Mouse (Mus musculus): ENCODE data around the gene Mta1.

The Mta1 gene

GRCm38 (mm10) chr12:113148381-113149035 lies 50.4 kb downstream of the Mta1 start:
- no peak for DNase-seq (ENCODE audit: low read depth, low spot score)

GRCm38 (mm10) chr12:113149341-113149740 lies 51.3 kb downstream of the Mta1 start:
- DNase-seq (ENCODE audit: low read depth, low spot score) = no peak

GRCm38 (mm10) chr12:113149896-113150295 lies 51.8 kb downstream of the Mta1 start:
- no peak for DNase-seq (ENCODE audit: low read depth, low spot score)

DNA sequence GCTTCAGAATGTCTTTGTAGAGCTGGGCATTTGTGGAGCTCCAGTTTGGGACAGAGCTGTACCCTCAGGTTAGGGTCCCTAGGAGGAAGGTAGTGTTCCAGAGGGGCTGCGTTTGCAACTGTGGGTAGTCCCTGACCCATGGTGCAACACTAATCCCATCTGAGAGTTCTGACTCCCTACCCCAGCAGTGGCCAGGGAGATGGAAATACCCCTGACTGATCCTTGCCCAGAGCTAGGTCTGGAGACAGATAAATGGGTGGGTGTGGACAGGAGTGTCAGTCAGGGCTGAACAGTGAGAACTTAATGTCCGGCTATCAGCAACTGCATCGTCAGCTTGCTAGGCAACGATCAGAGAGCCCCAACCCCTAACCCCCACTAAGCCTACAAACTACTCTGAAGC lies 52.5 kb downstream of the Mta1 start:
- DNase-seq (ENCODE audit: low read depth, low spot score) = no peak

DNA sequence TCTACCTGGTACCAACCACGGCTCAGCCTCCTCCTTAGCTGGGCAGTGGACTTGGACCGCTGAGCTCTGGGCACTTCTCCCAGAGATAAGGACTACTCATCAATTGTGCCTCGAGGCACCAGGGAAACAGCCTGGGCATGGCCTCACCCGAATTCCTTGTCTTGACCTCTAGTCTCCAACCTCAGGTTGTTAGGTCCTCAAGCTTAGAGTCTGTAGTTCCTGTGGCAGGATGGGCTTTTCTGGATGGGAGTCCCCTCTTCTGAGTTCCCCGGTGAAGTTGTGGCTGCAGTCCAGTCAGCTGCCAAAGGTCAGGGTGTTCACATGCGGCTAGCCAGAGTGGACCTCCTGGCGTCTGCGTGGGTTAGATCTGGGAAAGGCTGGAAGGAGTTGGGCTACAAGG lies 53.0 kb downstream of the Mta1 start:
- no peak for DNase-seq (ENCODE audit: low read depth, low spot score)

DNA sequence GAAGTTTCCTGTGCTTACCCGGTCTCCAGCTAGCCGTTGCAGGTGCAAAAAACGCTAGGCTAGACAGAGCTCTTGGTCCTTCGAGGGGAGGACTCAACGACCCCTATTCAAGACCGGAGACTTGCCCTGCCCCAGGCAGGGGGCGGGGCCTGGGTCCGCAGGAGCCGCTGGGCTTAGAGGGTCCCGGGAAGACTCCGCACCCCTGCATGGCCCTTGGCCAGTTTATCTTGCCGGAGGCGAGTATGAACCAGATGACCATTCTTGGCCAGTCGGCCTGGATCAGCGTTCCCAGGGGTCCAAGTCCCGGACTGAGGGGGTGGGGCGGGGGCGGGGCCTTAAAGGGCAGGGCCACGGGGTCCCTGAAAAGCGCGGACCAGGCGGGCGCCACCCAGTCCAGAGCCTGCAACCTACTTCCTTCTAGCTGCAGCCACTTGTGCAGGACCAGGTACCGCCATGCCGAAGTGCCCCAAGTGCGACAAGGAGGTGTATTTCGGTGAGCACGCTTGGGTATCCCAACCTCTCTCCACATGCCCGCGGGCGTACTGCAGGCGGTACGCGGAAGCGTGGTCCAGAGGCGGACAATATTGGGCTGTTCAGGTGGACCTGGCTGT lies 53.7 kb downstream of the Mta1 start:
- DNase-seq (ENCODE audit: low read depth, low spot score) = no peak

- no peak for DNase-seq (ENCODE audit: low read depth, low spot score)
Measured at GRCm38 (mm10) chr12:113152272-113152661, 54.2 kb downstream of the Mta1 start.

DNA sequence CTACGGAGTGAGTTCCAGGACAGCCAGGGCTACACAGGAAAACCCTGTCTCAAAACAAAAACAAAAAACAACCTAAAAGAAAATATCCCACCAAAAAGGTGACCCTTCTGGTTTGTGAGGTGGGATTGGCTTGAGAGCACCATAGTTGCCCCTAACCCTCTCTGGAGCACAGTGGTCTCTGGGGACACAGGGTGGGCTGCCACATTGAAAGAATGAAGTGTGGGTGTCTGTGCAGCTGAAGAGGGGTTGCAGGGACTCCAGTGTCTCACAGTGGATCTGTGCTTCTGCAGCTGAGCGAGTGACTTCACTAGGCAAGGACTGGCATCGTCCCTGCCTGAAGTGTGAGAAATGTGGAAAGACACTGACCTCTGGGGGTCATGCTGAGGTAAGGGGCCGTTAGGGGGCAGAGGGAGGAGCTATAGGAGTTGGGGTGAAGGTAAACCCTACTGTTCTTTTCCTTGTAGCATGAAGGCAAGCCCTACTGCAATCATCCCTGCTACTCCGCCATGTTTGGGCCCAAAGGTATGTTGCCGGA lies 55.0 kb downstream of the Mta1 start:
- no peak for DNase-seq (ENCODE audit: low read depth, low spot score)

GRCm38 (mm10) chr12:113153971-113154370 lies 55.9 kb downstream of the Mta1 start:
- DNase-seq (ENCODE audit: low read depth, low spot score) = no peak

DNA sequence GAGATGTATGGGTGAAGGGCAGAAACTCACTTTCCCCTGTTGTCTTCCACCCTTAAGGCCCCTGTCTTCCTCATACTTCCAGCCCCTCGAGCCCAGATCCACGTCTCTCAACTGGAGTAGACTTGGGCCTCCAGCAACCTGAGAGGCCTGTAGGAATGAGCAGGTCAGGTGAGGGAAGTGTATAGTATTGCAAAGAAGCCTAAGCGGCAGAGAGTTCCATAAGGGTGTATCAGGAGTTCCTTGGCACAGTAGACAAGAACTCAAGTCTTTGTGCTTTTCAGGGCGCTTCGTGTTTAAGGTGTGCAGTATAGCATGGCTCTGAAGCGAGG lies 56.6 kb downstream of the Mta1 start:
- no peak for DNase-seq (ENCODE audit: low read depth, low spot score)

DNA sequence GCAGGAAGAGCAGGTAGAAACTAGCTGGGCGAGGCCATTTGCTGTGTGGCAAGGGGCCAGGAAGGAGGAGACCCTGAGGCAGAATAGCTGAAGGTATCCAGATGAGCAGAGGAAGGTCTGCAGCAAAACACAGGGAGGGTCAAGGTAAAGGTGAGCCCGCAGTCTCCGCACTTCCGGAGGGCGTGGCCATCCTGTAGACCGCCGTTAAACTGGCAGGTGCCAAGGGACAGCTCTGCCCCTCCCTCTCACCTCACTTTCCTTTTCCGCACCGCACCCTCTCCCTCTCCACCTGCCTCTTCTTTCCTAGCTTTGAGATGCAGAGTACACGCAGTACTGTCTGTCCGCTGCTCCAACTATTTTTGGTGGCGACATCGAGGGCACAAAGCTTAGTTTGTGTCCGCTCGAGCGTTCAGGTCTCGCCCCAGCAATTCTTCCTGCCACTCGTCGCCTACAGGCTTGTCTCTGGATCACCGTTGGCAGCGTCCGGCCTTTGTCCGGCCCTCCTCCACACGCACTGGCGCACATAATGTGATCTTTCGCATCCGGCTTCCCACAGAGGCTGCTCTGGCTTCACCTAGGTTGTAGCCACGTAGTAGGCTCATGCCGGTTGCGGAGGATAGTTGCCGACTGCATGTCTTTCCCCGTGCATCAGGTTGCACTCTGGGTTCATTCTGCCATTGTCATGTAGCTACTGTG lies 57.1 kb downstream of the Mta1 start:
- DNase-seq (ENCODE audit: low read depth, low spot score) = no peak

GRCm38 (mm10) chr12:113155887-113156539 lies 57.9 kb downstream of the Mta1 start, which contains the start of gene Tedc1:
Gene Tedc1, plus strand, starts transcription at chr12:113156421.
- peak; percentile 98 for DNase-seq (ENCODE audit: low read depth, low spot score)

DNA sequence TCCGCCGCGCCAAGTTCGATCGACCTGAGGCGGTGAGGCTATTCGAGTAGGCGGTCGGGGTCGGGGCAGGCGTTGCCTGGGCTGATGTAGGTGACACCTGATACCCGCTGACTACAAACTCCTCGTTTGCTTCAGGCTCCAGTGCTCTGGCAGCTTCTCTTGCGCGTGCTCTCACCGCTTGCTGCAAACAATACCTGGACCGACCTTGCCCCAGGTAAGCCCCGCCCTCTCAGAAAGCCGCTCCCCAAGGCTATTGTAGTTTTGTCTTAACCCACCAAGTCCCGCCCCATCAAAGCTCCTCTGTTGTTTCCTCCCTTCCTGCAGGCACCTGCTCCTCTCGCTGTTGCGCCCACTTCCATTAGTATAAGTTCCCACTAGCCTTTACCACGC lies 58.5 kb downstream of the Mta1 start:
- DNase-seq (ENCODE audit: low read depth, low spot score) = no peak

DNA sequence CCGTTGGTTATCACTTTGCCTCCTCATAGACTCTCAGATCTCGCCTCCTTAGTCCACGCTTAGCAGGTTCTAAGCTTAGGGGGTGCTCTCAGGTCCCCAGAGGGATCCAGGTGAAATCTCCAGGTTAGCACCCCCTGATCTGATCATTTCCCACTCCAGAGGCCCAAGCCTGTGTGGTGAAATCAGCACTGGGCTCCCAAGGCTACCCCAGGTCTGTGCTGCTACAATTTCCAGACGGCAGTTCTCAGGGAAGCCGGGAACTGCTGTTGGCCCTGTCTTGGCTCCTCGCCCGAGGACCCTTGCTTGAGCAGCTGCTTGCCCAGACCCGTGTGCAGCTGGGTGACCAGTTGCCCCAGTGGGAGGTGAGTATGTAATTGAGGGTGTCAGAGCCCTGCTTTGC lies 58.9 kb downstream of the Mta1 start:
- DNase-seq (ENCODE audit: low read depth, low spot score) = no peak

GRCm38 (mm10) chr12:113157521-113157920 lies 59.4 kb downstream of the Mta1 start:
- no peak for DNase-seq (ENCODE audit: low read depth, low spot score)

DNA sequence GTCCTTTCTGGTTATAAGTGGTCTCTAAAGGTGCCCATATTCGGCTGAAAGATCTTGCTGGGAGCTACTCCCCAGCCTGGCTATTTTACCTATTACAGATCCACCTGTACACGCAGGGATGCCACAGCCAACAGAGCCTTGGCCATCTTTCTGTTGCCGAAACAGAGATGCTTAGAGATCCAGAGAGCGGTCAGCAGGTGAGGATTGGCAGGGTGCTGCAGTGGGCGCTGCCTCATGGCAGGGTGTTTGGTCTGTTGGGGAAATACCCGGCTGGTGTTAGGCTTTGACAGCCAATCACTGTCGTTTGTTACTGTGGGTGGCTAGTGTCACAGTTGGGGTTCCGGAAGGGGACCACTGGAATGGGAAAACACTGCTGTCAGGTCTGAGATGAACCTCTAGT lies 59.9 kb downstream of the Mta1 start:
- DNase-seq (ENCODE audit: low read depth, low spot score) = no peak

DNA sequence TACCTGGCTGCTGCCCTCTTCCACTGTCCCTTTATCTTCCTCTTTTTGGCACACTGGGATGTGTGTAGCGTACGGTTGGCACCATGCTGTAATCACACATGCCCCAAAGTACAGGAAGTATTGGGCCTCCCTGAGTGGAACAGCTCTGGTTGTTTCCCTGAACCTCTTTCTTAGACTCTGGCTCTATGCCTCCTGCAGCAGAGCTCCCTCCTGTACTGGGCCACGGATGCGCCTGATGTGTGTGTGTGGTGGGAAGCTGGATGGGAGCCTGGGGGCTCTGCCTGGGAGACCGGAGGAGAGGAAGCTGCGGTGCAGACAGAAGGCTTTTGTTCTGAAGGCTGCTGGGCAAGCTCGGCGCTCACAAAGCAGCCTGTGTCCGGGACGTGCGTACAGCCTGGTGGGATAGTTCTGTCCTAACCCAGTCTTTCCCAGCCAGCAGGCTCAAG lies 65.5 kb downstream of the Mta1 start:
- DNase-seq (ENCODE audit: low read depth, low spot score) = no peak

DNA sequence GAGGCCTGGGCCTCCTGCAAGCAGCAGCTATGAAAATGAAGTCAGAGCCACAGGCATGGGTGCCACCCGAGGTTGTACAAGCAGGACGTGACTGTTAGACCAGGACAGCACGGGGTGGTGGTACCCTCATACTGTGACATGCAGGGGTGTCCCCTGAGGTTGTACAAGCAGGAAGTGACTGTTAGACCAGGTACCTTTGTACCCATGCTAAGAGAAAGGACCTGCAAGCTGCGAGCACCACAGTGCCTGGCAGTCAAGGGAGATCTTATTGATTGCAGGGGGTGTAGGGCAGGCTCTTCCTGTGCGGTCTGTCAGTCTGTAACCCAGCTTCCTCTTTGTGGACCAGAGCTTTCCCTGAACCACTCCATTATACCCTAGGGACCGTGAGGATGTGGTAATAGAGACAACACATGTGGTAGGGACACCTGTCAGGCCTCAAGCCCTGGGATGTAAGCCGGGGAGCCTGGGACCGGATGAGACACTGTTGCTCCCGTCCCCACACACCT lies 70.0 kb downstream of the Mta1 start:
- no peak for DNase-seq (ENCODE audit: low read depth, low spot score)

- DNase-seq (ENCODE audit: low read depth, low spot score) = no peak
Measured at GRCm38 (mm10) chr12:113176960-113177725, 79.1 kb downstream of the Mta1 start.

DNA sequence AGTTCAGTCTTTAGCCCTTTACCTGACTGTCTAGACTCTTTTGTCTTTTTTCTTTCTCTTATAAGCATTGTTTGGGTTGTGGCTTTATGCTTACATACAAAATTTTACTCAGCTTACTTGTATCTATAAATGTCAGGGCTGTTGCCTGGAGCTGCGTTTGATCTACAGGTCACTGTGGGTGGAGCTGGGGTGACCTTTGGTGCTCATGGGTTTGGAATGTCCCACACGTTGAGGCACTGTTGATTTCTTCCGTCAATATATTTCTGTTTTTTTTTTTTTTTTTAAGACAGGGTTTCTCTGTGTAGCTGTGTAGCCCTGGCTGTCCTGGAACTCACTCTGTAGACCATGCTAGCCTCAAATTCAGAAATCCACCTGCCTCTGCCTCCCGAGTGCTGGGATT lies 82.9 kb downstream of the Mta1 start:
- no peak for DNase-seq (ENCODE audit: low read depth, low spot score)

- DNase-seq (ENCODE audit: low read depth, low spot score) = no peak
Measured at GRCm38 (mm10) chr12:113184945-113185344, 86.9 kb downstream of the Mta1 start.

Measured in c-Kit-negative CD71-positive TER-119-positive erythroid progenitor cells, embryonic 14.5 days (primary cell).